18 mouse cellular contexts compared by ENCODE assay signal in the genomic region with DNA sequence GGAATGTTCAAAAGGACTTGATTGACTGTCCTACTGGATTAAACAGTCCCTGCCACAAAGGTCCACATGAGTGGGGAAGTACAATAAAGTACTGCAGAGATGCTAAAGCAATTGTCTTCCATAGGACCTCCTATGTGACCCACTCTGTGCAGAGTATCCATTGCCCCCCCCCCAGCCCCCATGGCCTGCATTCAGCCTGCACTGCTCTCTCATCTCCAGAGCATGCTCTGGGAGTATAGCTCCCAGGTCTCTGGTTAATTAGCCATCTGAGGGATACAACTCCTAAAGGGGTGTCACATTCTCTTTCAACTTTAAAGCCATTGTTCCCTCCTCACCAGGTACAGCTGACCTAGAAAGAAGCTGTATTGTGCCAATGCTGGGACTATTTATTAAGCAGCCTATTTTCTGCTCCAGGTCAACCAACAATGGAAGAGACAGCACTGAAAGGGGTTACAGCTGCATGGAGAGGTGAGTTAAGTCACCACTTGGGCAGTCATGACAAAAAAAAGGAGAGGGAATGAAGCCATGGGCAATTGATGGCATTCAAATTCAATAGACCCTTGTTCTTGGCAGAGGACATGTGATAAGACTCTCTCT.
"Had no signal": no experiment of that assay in that cellular context is flagged by ENCODE, and none has a peak within 500 bp of the region (broad histone marks: within the 10 kb centered on the region; RNA-seq: fewer than 3 reads in every experiment).

No protein-coding gene starts in this region.

- H3K9ac ChIP-seq: limb, embryonic 13.5 days; liver, embryonic 12.5 days; liver, embryonic 15.5 days; lung, embryonic 15.5 days; midbrain, embryonic 12.5 days had no signal

- H3K27me3 ChIP-seq: limb, embryonic 13.5 days; liver, embryonic 12.5 days; liver, embryonic 15.5 days; lung, embryonic 15.5 days; megakaryocyte, embryonic 14.5 days; midbrain, embryonic 12.5 days had no signal

- H3K36me3 ChIP-seq: limb, embryonic 10.5 days; limb, embryonic 13.5 days; liver, embryonic 12.5 days; liver, embryonic 15.5 days; lung, embryonic 15.5 days; midbrain, embryonic 12.5 days had no signal

- H3K9me3 ChIP-seq: limb, embryonic 10.5 days; limb, embryonic 13.5 days; liver, embryonic 12.5 days; liver, embryonic 15.5 days; lung, embryonic 15.5 days; megakaryocyte, embryonic 14.5 days; midbrain, embryonic 12.5 days had no signal

- H3K4me3 ChIP-seq: layer of hippocampus, adult 2 months; limb, embryonic 10.5 days; limb, embryonic 13.5 days; liver, embryonic 12.5 days; liver, embryonic 15.5 days; lung, embryonic 15.5 days; megakaryocyte, embryonic 14.5 days; midbrain, embryonic 12.5 days had no signal

- H3K4me2 ChIP-seq: limb, embryonic 13.5 days; liver, embryonic 12.5 days; liver, embryonic 15.5 days; lung, embryonic 15.5 days; midbrain, embryonic 12.5 days had no signal

- H3K27ac ChIP-seq: kidney, postnatal 0 days; layer of hippocampus, adult 2 months; limb, embryonic 10.5 days; limb, embryonic 13.5 days; liver, embryonic 12.5 days; liver, embryonic 15.5 days; lung, embryonic 15.5 days; midbrain, embryonic 12.5 days had no signal

- H3K4me1 ChIP-seq: limb, embryonic 10.5 days; limb, embryonic 13.5 days; liver, embryonic 12.5 days; liver, embryonic 15.5 days; lung, embryonic 15.5 days; megakaryocyte, embryonic 14.5 days; midbrain, embryonic 12.5 days had no signal

- ATAC-seq: liver, embryonic 12.5 days had no signal

- DNase-seq: kidney, adult 2 months; kidney, postnatal 25 days; layer of hippocampus, adult 9-11 months; liver; lung, adult 18-20 months; lung, postnatal 10 days; lung, postnatal 36 days; thymus, adult 18-20 months; thymus, postnatal 4 days had no signal
